Mouse (Mus musculus) G1E (cell line): ENCODE results near the gene Wnk3.

Source experiments
- CTCF ChIP-seq: IDR thresholded peaks from 2 replicates; pipeline ENCODE4 v1.5.1; 2012; ENCODE audit warnings: low read depth, low read length, inconsistent platforms, mixed read lengths
- GATA1 ChIP-seq: IDR thresholded peaks from 2 replicates; pipeline ENCODE4 v1.6.1; 2012; ENCODE audit warnings: borderline replicate concordance, low read length, inconsistent platforms, mixed read lengths
- POLR2AphosphoS5 ChIP-seq: IDR thresholded peaks from 2 replicates; pipeline ENCODE4 v1.6.1; 2012; ENCODE audit warnings: low read depth, low read length, inconsistent platforms; ENCODE audit not compliant: insufficient replicate concordance
- TAL1 ChIP-seq: conservative IDR thresholded peaks from 2 replicates; pipeline ENCODE4 v1.6.1; 2012; ENCODE audit warnings: low read depth, low read length, inconsistent platforms, mixed read lengths

- no peak for TF ChIP-seq POLR2AphosphoS5
- no peak for TF ChIP-seq CTCF
- TF ChIP-seq GATA1, result no peak
- no peak for TF ChIP-seq TAL1
Measured at GRCm38 (mm10) chrX:151197778-151198177, at the start of gene Wnk3.
